Mouse (Mus musculus): ENCODE measurements around the gene Fxyd3. TPM values are rescaled to one million over a fixed set of nuclear protein-coding genes. Genes with fewer than 3 reads are reported as not detected.

Gene Fxyd3
- polyA plus RNA-seq, 1 experiment from 2014 or later: not detected

DNA sequence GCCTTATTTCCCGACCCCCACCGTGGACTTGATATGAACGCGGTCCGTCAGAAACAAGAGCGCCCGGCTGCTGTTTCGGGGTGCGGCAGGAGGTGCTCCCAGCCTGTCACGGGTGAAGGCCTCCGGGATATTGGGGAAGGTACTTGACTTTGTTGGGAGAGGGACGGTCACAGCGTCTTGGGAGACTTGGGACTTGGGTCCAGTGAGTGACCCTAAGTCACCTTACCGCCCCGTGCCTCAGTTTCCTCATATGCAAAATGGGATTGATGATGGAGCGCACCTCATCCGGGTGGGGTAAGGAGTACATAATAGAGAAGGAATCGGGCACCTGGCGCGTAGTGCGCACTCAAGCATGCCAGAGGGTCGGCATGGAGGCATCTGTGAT, 24.3 kb downstream of the Fxyd3 start:
- Histone ChIP-seq H3K4me2 (ENCODE audit: low read length) (peak overlapping the region; percentile 63), H3K9me3 (ENCODE audit: control insufficient read depth, low read length) (no peaks in the 10 kb centered on the region), H3K4me3 (replicated peaks; ENCODE audit: low read depth, low read length) (peak overlapping the region; percentile 14; the same call in 1 of the 2 replicates), H3K27me3 (ENCODE audit: control insufficient read depth, insufficient read depth, low read length) (peaks cover 38% of the 10 kb centered on the region), H3K27ac (replicated peaks; ENCODE audit: low read depth, low read length) (no peak overlapping the region), H3K36me3 (ENCODE audit: control insufficient read depth, insufficient read depth, low read length) (no peaks in the 10 kb centered on the region), H3K4me1 (ENCODE audit: control insufficient read depth, insufficient read depth, low read length) (peaks cover 24% of the 10 kb centered on the region), H3K9ac (replicated peaks; ENCODE audit: low read length) (0 out of 2 replicates have a peak overlapping the region, but pooled peaks have one; percentile 29)
- ATAC-seq (ENCODE audit: low FRiP score, low TSS enrichment) (no peak), DNase-seq (no peak)
- WGBS: 3% methylated on average over 22 of the region's 22 CpGs

- ATAC-seq (ENCODE audit: low FRiP score, low TSS enrichment) (peak; percentile 31; the same call in 1 of the 2 replicates), DNase-seq (peak; percentile 67)
- H3K4me2 ChIP-seq (ENCODE audit: low read length): peak within 1 kb of the TSS; percentile 63
- no peaks in the 10 kb centered on the region for H3K36me3 ChIP-seq (ENCODE audit: control insufficient read depth, insufficient read depth, low read length)
- H3K4me1 ChIP-seq (ENCODE audit: control insufficient read depth, insufficient read depth, low read length): peaks cover 24% of the 10 kb centered on the region
- peak within 1 kb of the TSS; percentile 56 for H3K9ac ChIP-seq (replicated peaks; ENCODE audit: low read length)
- no peaks in the 10 kb centered on the region for H3K9me3 ChIP-seq (ENCODE audit: control insufficient read depth, low read length)
- under 1% methylated on average over 27 of the region's 28 CpGs for WGBS
- H3K27ac ChIP-seq (replicated peaks; ENCODE audit: low read depth, low read length): peak within 1 kb of the TSS; percentile 63
- peaks cover 38% of the 10 kb centered on the region for H3K27me3 ChIP-seq (ENCODE audit: control insufficient read depth, insufficient read depth, low read length)
- peak within 1 kb of the TSS; percentile 38 for H3K4me3 ChIP-seq (replicated peaks; ENCODE audit: low read depth, low read length)
Measured at GRCm38 (mm10) chr7:31051321-31052021, 25.0 kb downstream of the Fxyd3 start, which contains the start of gene Fxyd7. Gene Fxyd7, minus strand, starts transcription at chr7:31051467.

GRCm38 (mm10) chr7:31050921-31051320, 25.6 kb downstream of the Fxyd3 start:
- Histone ChIP-seq H3K4me3 (replicated peaks; ENCODE audit: low read depth, low read length) (peak overlapping the region; percentile 38), H3K27ac (replicated peaks; ENCODE audit: low read depth, low read length) (peak overlapping the region; percentile 63; the same call in 1 of the 2 replicates), H3K4me2 (ENCODE audit: low read length) (peak overlapping the region; percentile 63), H3K4me1 (ENCODE audit: control insufficient read depth, insufficient read depth, low read length) (peaks cover 24% of the 10 kb centered on the region), H3K9me3 (ENCODE audit: control insufficient read depth, low read length) (no peaks in the 10 kb centered on the region), H3K27me3 (ENCODE audit: control insufficient read depth, insufficient read depth, low read length) (peaks cover 38% of the 10 kb centered on the region), H3K36me3 (ENCODE audit: control insufficient read depth, insufficient read depth, low read length) (no peaks in the 10 kb centered on the region), H3K9ac (replicated peaks; ENCODE audit: low read length) (peak overlapping the region; percentile 56)
- DNase-seq (peak; percentile 81), ATAC-seq (ENCODE audit: low FRiP score, low TSS enrichment) (no peak)
- WGBS: 0% methylated on average over 9 of the region's 9 CpGs

DNA sequence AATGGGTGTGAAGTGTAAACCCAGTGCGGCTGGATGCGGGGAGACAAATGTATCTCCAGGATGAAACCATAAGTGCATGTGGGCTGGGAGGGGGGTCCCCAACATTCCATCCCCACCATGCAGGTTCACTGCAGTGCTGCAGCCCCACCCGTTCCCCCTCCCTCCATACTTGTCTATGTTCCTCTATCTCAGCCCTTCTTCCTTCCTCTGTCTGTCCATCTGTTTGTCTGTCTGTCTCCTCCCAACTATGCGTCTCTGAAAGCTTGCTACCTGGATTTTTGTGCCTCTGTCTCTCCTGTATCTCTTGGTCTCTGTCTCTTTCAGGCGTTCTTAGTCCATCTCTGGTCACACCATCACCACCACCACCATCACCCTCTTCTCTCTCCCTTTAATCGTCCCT, 26.0 kb downstream of the Fxyd3 start:
- H3K4me2 ChIP-seq (ENCODE audit: low read length): peak overlapping the region; percentile 63
- peaks cover 24% of the 10 kb centered on the region for H3K4me1 ChIP-seq (ENCODE audit: control insufficient read depth, insufficient read depth, low read length)
- peak overlapping the region; percentile 56 for H3K9ac ChIP-seq (replicated peaks; ENCODE audit: low read length)
- ATAC-seq (ENCODE audit: low FRiP score, low TSS enrichment): no peak
- DNase-seq: no peak
- no peaks in the 10 kb centered on the region for H3K9me3 ChIP-seq (ENCODE audit: control insufficient read depth, low read length)
- H3K27me3 ChIP-seq (ENCODE audit: control insufficient read depth, insufficient read depth, low read length): peaks cover 38% of the 10 kb centered on the region
- peak overlapping the region; percentile 63 for H3K27ac ChIP-seq (replicated peaks; ENCODE audit: low read depth, low read length)
- H3K4me3 ChIP-seq (replicated peaks; ENCODE audit: low read depth, low read length): peak overlapping the region; percentile 38
- 1% methylated on average over 6 of the region's 6 CpGs for WGBS
- H3K36me3 ChIP-seq (ENCODE audit: control insufficient read depth, insufficient read depth, low read length): no peaks in the 10 kb centered on the region

DNA sequence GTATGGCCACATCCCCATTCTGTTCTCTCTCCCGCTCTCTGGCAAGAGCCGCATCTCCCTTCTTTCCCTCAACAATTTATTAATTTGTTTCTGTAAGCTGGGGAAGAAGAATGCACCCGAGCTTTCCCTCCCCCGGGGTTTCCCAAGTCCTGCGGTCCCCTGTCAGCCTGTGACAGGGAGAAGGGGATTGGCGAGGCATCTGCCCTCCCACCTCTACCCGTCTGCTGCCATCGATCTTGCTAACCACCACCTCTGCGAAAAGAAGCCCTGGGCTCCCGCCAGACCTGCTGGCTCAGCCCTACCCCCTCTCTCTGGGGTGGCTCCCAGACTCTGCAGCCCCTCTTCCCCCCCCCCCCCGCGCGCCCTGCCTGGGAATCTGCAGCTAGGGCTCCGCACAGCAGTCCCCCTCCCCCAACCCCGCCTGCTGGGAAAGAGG, 26.6 kb downstream of the Fxyd3 start:
- Histone ChIP-seq H3K9me3 (ENCODE audit: control insufficient read depth, low read length) (no peaks in the 10 kb centered on the region), H3K27ac (replicated peaks; ENCODE audit: low read depth, low read length) (peak overlapping the region; percentile 63), H3K4me1 (ENCODE audit: control insufficient read depth, insufficient read depth, low read length) (peaks cover 24% of the 10 kb centered on the region), H3K4me3 (replicated peaks; ENCODE audit: low read depth, low read length) (peak overlapping the region; percentile 38), H3K36me3 (ENCODE audit: control insufficient read depth, insufficient read depth, low read length) (no peaks in the 10 kb centered on the region), H3K27me3 (ENCODE audit: control insufficient read depth, insufficient read depth, low read length) (peaks cover 38% of the 10 kb centered on the region), H3K4me2 (ENCODE audit: low read length) (peak overlapping the region; percentile 63), H3K9ac (replicated peaks; ENCODE audit: low read length) (peak overlapping the region; percentile 56)
- ATAC-seq (ENCODE audit: low FRiP score, low TSS enrichment) (peak; percentile 22; the same call in 1 of the 2 replicates), DNase-seq (peak; percentile 60)
- WGBS: under 1% methylated on average over 12 of the region's 15 CpGs

- ATAC-seq (ENCODE audit: low FRiP score, low TSS enrichment): 0 out of 2 replicates have a peak, but pooled peaks have one; percentile 9
- Histone ChIP-seq H3K4me1 (ENCODE audit: control insufficient read depth, insufficient read depth, low read length) (peaks cover 24% of the 10 kb centered on the region), H3K4me2 (ENCODE audit: low read length) (peak overlapping the region; percentile 63)
Measured at GRCm38 (mm10) chr7:31049135-31049845, 27.2 kb downstream of the Fxyd3 start.

DNA sequence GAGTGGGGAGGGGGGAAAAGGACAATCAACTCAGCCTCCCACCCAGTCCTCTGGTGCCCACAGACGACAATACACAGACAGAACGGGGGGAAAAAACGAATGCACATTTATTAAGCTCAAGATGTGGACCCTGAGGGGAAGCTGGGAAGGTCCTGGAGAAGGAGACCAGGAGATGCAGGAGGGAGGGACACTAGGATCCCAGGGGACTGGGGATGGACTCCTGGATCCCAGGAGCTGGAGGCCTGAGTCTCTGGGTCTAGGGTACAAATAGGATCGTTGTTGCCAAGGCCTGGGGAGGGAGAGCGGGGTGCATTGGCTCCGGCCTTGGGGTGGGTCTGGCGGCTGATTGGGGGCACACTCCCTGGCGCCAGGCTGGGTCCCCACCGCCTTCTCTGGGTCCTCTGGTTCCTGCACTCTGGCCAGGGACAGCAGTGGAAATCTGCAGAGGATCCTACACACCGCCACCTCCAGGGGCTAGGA, 34.0 kb downstream of the Fxyd3 start, which contains the start of gene Fxyd5:
Fxyd5 (minus strand) TSS at position 51 of the 480 bp plus-strand sequence.
- ATAC-seq (ENCODE audit: low FRiP score, low TSS enrichment) (no peak), DNase-seq (no peak)
- Histone ChIP-seq H3K27ac (replicated peaks; ENCODE audit: low read depth, low read length) (no peak within 1 kb of the TSS), H3K4me2 (ENCODE audit: low read length) (peak within 1 kb of the TSS; percentile 41), H3K4me1 (ENCODE audit: control insufficient read depth, insufficient read depth, low read length) (no peaks in the 10 kb centered on the region), H3K9me3 (ENCODE audit: control insufficient read depth, low read length) (no peaks in the 10 kb centered on the region), H3K4me3 (replicated peaks; ENCODE audit: low read depth, low read length) (peak within 1 kb of the TSS; percentile 12; the same call in 1 of the 2 replicates), H3K9ac (replicated peaks; ENCODE audit: low read length) (no peak within 1 kb of the TSS), H3K36me3 (ENCODE audit: control insufficient read depth, insufficient read depth, low read length) (no peaks in the 10 kb centered on the region), H3K27me3 (ENCODE audit: control insufficient read depth, insufficient read depth, low read length) (peaks cover 5% of the 10 kb centered on the region)
- WGBS: 27% methylated on average over 10 of the region's 10 CpGs

More at GRCm38 (mm10) chr7:31049135-31049845, 27.2 kb downstream of the Fxyd3 start:
- 18% methylated on average over 5 of the region's 5 CpGs for WGBS
- H3K9ac ChIP-seq (replicated peaks; ENCODE audit: low read length): peak overlapping the region; percentile 56
- no peaks in the 10 kb centered on the region for H3K36me3 ChIP-seq (ENCODE audit: control insufficient read depth, insufficient read depth, low read length)
- peaks cover 38% of the 10 kb centered on the region for H3K27me3 ChIP-seq (ENCODE audit: control insufficient read depth, insufficient read depth, low read length)
- H3K27ac ChIP-seq (replicated peaks; ENCODE audit: low read depth, low read length): peak overlapping the region; percentile 63
- no peaks in the 10 kb centered on the region for H3K9me3 ChIP-seq (ENCODE audit: control insufficient read depth, low read length)
- DNase-seq: peak; percentile 90
- H3K4me3 ChIP-seq (replicated peaks; ENCODE audit: low read depth, low read length): peak overlapping the region; percentile 38

DNA sequence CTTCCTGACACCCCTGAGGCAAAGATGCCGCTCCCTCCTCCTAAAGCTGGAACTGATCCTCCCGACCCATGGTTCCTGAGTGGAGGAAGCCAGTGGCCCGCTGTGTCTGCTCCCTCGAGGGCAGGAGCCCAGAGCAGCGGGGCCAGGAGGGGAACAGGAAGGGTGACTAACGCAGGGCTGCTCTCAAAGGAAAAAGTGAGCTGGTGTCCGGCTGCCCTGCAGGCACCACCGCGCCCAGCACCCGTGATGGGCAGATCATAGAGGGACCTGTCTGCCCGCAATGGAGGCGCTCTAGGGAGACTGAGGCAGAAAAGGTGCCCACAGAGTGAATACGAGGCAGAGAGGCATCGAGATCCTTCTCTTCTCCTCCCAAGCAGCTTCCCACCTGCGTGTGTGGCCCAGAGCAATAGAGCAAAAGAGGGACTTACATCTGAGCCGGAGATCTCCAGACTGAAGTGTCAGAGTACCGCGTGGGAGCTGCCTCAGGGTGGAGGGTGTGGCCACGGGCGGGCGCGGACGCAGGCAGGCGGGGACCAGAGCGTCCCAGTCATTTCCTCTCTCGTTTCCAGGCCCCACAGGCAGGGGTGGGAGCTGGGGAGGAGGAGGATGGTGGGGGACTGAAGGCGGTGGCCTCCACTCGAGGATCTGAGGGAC, 34.7 kb downstream of the Fxyd3 start:
- Histone ChIP-seq H3K9ac (replicated peaks; ENCODE audit: low read length) (no peak overlapping the region), H3K4me1 (ENCODE audit: control insufficient read depth, insufficient read depth, low read length) (no peaks in the 10 kb centered on the region), H3K36me3 (ENCODE audit: control insufficient read depth, insufficient read depth, low read length) (no peaks in the 10 kb centered on the region), H3K4me3 (replicated peaks; ENCODE audit: low read depth, low read length) (peak overlapping the region; percentile 12; the same call in 1 of the 2 replicates), H3K4me2 (ENCODE audit: low read length) (peak overlapping the region; percentile 41), H3K27me3 (ENCODE audit: control insufficient read depth, insufficient read depth, low read length) (peaks cover 5% of the 10 kb centered on the region), H3K9me3 (ENCODE audit: control insufficient read depth, low read length) (no peaks in the 10 kb centered on the region), H3K27ac (replicated peaks; ENCODE audit: low read depth, low read length) (no peak overlapping the region)
- DNase-seq (no peak), ATAC-seq (ENCODE audit: low FRiP score, low TSS enrichment) (no peak)
- WGBS: 3% methylated on average over 28 of the region's 28 CpGs
